Mouse (Mus musculus): Measurements from ENCODE around the gene Car10.

Car10 gene

DNA sequence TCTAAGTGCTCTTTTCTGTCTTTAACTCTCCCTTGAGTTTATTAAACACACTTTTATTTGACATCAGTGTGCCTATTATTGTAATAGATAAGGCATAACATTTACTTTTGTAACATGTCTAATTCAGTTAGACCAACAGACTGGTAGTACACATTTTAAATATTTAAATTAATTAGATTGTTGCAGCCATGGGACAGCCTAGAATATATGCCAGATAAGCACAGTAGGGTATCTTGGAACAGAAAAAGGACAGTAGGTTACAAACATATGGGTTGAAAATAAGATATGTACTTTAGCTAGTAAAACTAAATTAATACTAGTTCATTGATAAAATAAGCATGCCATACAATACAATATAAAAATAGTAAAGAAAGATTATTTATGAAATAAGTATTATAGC is 74.6 kb downstream of the Car10 start:
- DNase-seq (ENCODE audit: low spot score), result no peak

DNA sequence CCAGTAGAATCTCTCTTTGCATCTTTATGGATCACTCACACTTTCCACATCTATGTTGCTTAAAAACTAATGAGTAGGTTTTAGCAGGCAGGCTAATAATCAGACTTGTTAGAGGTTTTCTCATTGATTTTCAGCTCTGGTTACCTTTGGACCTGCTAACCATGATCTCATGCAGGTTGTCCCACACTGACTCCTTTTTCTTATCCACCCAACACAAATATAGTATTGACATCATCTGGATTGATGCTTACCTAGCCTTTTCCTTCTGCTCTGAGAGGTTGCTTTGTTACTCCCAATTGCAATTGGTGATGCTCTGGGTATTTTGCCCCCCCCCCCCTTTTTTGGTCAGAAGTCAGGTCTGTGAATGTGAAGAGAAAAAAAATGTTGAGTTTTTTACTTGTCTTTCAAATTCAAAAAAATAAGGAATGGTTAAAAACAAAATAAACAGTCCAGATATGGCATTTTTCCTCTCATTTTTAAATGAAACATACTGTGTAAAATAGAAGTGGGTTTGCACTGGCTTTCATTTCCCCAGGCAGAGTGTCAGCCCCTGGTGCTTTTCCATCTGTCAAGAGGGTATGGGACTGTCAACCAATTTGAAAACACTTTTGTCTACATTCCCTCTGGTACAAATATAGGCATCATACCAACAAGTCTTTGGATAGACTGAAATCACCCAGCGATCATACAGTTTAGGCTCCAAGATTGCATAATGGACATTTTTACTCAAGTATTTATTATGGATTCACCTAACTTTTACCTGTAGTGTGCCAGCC is 75.9 kb downstream of the Car10 start:
- no peak for DNase-seq (ENCODE audit: low spot score)

DNA sequence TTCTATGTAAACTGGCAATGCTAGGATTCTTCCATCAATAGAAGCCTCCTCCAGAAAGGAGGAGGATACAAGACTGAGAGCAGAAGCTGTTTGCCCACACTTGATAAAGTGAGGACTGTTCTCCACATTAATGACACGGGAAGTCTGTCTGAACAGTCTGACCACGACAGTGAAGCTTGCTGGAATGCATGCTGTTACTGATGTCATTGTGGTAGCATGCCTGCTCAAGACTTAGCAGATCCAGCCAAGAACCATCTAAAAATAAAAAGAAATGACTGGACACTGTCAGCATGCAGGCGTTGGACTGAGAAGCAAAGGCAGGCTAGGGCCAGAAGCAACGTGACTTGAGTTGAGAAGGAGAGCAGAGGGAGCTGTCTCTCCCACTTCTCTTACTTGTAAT is 87.6 kb downstream of the Car10 start:
- DNase-seq (ENCODE audit: low spot score), result no peak

DNA sequence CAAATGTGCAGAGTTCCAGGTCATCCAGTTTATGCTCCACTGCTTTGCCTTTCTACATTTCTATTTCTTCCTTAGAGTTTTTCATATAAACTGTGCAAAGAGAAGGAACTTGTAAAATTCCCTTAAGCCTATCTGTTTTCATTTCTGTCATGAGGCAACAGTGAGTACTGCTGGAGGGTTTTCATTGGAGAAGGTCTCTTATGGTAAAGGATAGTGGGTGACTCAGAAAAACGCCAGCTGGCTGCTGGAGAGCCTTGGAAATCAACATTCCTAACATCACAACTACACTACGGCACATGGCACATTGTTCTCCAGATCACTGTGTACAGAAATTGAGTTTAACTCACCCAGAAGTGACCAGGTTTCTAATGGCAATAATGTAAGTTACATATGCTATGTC is 88.3 kb downstream of the Car10 start:
- no peak for DNase-seq (ENCODE audit: low spot score)

DNA sequence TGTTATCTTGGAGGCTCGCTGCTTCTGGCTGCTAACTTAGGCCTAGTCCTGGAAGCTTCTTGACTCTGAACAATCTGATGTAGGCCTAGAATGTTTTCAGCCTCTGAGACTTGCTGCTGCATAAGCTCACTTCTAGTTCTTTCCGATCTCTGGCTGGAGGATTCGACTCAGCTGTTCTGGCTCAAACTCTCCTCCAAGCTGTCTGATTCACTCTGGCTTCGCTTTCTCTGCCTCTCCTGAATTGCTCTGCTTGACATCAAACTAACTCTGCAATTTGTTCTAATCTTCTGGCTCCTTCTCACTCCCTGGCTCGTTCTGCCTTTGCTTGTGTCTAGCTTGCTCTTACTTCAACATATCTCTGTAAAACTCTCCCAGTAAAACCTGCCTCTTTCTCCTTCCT is 90.8 kb downstream of the Car10 start:
- no peak for DNase-seq (ENCODE audit: low spot score)

DNA sequence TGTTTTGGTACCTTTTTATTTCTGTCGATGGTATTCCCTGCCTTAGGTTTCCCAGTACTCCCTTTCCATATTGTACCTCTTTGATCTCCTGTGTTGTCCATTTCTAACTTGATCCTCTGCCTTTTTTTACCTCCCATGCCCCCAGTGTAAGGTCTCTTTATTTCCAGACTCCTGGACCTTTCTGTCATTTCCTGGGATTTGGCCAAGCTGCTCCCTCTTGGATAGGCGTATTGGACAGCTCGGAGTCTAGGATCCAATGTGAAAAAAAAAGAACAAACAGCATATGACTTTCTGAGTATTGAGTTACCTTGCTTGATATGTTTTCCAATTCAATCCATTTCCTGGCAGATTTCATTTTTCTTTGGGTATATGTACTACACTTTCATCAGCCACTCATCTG is 102.2 kb downstream of the Car10 start:
- DNase-seq (ENCODE audit: low spot score), result no peak

DNA sequence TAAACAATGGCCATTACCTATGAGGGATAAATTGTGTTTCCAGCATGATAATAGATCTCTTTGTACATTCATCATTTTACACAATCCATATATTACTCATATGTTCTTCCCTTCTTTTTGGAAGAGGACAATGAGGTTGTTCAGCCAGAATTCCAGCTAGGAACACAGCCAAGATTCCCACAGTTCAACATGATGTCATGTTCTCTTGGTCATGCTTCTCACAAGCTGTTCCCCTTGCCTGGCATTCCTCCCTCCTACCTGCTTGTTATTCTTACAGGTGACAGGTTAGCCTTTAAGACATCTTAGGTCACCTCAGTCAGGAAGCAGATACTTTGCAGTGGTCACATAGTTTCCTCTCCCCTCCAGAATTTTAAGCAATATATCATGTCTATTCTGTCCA is 119.6 kb downstream of the Car10 start:
- DNase-seq (ENCODE audit: low spot score), result no peak

DNA sequence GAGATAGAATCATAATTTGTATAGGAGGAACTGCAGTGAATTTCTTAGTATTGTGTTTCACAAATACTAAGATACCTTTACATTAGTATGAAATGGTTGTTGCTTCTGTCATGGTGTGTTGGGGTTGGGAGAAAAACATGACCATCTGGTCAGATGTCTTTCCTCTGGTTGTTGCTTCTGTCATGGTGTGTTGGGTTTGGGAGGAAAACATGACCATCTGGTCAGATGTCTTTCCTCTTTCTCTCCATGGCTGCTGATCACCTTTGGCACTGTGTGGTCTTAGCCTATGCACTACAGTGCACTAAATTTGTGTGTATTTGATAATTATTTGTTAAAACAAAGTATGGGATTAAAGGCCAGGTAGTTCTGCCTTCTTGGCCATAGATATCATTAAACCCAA is 132.2 kb downstream of the Car10 start:
- DNase-seq (ENCODE audit: low spot score), result no peak

DNA sequence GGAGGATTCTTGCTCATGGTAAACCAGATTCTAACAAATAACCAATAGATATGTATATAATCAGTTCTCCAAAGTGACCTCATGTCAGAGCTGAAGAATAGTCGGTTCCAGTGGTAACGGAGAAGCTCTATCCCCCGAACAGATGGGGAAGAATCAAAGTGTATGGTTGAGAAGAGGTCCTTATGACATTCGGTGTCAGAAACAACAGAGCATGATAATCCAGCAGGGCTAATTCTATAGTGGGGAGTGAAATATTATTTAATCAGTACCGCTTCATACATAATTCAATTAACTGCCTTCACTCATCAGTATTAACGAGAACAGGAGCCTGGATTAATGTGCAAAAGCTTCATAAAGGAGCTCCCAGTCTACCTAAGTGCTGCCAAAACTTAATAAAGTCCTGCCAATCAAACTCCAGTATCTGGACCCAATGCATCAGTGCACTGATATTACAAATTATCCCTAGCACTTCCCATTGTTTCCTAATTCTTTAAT is 152.0 kb downstream of the Car10 start:
- DNase-seq (ENCODE audit: low spot score), result no peak

DNA sequence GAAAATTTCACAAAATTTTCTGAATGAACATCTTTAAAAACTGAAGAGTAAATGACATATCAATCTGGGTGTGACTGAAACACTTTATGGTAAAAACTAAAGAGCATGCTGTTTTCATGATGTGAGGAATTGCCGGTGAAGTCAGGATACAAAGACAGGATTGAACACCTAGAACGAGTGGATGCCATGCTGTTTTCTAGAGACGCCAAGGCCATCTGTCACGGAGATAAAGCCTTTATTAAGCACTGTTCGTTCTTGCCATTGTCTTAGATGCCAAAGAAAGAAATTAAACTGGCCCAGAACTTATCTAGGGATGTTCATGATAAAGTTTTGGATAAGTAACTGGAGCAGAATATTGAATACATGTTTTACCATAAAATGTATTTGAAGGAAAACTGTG is 153.9 kb downstream of the Car10 start:
- no peak for DNase-seq (ENCODE audit: low spot score)

DNA sequence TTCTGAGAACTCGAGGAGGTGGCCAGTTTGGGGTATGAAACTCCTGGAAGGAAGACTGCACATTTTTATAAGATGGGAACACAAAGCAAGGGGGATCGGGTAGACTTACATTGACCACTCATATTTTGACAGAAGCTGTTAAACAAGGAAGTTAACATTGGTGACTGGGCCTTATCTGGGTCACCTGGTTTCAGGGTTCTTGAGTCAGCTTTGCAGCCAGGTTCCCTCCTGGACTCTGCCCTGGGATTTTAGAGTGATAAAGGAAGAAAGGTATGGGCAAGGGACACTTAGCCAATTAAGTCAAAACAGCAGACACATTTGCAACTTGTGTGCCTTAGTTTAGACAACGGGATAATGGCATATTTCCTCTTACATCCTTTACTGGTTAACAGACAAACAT is 166.2 kb downstream of the Car10 start:
- no peak for DNase-seq (ENCODE audit: low spot score)

DNA sequence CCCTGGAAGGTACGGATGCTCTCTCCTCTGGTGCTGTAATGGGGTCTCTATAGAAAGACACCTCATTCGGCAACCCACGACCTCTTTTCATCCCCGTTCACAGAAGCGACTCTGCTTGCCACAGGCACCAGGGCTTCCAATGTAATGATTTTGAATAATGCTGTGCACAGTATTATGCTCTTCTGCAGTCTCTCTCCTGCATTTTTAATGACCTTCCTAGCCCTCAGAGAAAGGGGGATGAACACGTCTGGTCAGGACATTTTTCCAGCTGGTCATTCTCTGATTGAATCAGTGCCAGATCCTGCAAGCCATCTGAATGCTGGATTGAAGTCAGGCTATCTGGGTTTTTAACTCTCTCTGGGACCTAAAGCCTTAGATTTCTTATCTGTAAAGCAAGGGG is 174.2 kb downstream of the Car10 start:
- no peak for DNase-seq (ENCODE audit: low spot score)

DNA sequence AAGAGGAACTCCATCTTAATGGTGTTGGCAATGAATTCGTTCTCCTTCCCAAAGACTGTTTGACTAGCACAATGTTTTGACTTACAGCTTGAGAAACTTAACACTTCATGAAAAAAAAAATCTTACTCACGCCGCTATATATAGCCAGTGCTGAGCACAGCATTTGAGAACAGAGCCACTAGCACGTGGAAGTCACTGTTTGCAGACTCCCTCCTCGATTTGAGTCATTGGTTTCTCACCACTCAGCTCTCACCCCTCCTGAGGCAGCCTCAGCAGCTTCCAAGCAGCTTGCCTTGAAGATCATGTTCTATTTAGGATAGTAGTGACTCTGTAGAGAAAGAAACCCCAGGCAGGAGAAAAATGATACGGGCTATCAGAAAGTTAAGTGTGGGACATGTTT is 176.1 kb downstream of the Car10 start:
- DNase-seq (ENCODE audit: low spot score), result no peak

DNA sequence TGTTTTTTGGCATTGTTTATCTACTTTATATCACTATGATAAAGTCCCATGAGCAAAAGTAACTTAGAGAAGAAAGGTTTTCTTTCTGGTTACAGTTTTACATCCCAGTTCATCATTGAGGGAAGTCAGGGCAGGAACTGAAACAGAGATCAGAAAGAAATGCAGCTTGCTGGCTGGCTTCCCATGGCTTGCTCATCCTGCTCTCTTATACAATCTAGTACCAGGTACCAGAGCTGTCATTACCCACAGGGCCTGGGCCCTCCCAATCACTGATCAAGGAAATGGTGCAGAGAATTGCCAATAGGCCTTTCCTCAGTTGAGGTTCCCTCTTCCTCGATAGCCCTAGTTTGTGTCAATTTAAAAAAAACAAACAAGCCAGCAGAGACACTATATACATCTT is 195.8 kb downstream of the Car10 start:
- no peak for DNase-seq (ENCODE audit: low spot score)

DNA sequence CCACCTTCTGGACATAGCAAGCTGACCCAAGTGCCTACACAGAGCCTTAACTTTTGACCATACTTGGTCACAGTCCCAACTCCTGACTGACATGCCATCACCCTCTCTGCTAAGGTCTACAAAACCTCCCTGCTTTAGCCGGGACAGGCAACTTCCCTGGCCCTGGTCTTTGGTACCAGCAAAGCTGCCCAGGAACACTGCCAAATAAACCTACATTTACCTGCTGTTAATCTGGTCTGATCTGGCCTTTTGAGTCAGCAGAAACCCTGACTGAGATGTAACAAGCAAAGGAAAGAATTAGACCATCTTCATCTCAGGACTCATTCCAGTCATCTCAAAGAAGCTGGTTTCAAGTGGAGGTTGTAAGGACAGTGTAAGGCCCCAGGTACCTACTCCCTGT is 212.2 kb downstream of the Car10 start:
- DNase-seq (ENCODE audit: low spot score), result no peak

DNA sequence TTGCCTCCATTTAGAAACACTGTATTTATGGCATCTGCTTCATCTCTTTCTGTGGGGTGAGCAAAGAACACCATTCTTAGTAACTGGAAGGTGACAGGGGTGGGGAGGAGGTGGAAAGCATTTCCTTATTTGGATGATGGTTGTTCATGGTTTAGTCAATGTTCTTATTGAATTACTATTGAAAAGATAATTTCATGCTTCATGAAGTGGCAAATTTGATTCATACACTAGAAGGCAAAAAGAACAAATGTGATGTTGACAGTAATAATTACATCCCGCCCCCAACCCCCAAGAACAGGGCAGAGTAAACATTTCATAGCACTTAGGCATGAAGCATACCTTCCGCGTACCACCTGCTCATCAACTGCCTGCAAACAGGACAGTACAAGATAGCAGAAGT is 239.9 kb downstream of the Car10 start:
- no peak for DNase-seq (ENCODE audit: low spot score)

DNA sequence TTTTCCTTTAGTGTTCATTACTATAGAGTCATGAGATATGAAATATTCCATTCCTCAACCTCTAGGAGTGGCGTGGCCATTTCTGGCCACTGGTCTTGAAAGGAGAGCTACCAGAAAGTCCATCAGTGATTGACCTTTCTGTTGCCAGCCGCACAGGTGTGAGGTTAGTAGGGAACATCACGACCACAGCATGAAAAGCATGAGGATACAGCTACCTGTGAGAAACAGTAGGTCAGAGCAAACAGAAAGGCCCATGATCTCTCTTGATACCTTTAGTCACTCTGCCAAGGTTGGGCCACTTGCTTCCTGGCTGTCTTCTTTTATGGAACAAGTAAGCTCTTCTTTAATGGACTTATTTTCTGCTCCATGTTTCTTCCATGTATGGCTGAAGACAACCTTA is 246.1 kb downstream of the Car10 start:
- no peak for DNase-seq (ENCODE audit: low spot score)

DNA sequence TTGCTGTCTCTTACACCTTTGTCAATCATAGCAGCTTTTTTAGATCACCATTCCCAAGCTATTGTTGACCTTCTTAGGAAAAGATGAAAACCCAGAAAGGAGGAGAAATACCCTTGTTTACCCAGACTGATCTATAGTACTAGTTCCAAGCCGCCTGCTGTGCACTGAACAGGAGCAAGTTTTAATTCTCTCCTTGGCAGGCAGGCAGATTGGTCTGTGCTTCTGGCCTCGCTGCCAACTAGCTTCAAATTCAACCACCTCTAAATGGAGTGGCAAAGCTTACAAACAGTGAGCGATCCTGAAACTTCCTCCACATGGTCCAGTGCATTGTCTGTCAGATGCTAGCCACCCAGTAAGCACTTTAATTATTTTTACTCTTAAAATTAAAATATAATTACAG is 247.0 kb downstream of the Car10 start:
- DNase-seq (ENCODE audit: low spot score), result no peak

DNA sequence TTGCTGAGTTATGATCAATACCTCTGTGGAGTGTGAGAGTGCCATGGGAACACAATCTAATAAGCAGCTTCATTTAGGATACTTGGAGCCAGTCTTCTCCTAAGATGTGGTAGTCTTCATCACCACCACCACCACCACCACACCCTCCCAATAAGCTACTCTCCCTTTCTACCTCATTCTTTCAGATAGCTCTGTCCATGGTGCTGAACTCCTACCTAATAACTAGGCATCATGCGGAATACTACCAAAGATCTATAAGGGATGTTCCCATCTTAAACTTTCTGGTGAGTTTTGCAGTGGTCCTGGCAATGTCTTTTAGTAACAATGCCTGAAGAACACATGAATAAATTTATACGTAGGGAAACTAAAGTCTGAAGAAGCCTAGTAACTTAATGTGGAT is 263.7 kb downstream of the Car10 start:
- DNase-seq (ENCODE audit: low spot score), result no peak

DNA sequence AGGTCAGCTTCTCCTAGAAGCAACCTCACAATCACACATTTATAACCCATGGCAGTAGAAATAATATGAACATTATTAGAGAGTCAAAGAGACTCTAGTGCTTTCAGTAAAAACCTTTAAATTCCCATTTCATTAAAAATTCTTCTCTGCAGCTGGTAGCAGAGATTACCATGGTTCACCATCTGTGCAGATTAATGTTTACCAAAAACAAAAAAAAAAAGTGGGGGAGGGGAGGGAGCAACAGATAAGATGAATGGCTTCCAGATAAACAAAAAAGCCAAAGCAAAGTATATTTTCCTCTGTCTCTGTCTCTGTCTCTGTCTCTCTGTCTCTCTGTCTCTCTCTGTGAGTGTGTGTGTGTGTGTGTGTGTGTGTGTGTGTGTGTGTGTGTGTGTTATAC is 266.3 kb downstream of the Car10 start:
- no peak for DNase-seq (ENCODE audit: low spot score)

DNA sequence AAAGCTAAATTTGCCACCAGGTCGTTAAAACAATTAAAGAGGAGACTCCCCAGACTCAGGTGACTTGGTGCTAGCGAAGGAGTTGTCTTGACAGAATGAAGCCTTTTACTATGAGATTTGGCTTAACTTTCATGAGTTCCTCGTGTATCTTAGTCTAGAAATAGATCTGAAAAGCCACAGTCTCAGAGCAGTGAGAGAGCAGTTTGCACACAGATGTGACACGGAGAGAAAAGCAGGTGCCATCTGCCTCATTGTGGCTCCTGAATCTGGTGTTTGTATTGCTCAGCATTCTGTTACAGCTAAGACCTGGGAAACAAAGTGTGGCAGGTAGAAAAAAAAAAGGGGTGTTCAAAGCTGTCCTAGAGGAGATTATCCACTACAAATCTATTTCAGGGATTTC is 269.4 kb downstream of the Car10 start:
- DNase-seq (ENCODE audit: low spot score), result no peak

DNA sequence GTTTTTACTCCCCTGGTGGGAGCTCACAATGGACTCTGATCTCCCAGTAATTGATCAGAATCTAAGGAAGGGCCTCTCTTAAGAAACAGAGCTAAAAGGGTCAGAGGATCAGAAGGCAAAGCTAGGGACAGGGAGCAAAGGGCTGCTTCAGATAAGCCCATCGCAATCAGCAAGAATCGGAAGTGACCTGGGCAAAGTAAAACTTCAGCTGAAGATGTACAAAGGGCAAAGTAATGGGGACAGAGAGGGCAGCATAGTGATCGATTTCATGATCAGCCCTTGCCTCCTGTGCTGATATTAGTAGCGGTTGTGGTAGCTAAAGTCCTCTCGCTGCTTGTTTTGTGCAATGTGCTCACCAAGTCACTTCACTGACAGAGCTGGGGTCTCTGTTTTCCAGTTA is 269.9 kb downstream of the Car10 start:
- DNase-seq (ENCODE audit: low spot score), result no peak

DNA sequence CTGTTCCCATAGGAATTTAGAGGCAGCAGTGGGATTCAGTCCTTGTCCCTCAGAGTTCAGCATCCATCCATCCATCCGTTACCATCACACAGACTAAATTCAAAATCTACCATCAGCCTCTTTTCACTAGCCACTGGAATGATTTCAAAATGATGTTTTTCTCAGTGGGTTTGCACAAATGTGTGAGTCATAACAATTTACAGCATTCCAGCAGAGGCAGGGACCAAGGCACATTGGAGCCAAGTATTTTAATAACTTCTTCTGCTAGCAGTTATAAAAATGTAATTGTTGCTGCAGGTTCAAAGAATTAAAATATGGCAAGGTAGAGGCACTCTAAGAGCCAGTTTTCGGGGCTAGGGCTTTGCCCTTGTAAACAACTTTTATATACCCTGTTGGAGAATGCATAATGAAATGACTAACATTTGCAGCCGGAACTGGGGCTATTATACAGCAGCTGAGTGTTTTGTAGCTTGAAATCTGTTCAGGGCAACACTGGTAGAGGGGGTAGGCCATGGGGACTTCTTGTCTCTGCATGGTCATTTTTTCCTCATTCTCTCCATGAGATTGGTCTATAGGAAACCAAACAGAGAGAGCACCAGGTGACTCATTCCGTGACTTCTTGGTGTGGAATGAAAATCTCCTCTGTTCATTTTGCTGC is 276.0 kb downstream of the Car10 start:
- no peak for DNase-seq (ENCODE audit: low spot score)

DNA sequence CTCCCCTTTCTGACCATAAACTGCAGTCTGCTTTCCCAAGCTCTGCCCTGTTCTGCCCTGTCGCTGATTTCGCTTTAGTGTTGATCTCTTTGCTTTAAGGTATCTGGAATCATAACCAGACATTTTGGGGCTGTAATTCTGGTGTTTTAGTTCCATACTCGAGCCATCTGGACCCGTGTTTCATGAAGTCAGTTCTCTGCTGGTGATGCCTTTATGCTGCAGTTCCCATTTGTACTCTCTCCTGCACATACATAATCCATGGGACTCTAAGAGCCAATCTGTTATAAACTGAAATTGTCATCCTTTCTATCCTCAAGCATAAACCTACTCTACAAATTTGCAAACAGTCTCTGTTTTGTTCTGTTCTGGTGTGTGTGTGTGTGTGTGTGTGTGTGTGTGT is 293.3 kb downstream of the Car10 start:
- no peak for DNase-seq (ENCODE audit: low spot score)
